Mouse (Mus musculus) embryonic facial prominence, embryonic 15.5 days (tissue): Measurements from ENCODE around the gene Arrdc5. TPM values are rescaled to one million over a fixed set of nuclear protein-coding genes. Genes with fewer than 3 reads are reported as not detected.
"Not testable (repeated sequence)": the region's sequence is repeated elsewhere in the genome, so short reads cannot be mapped to it uniquely, and the experiment has no call there.

Experiments
- ATAC-seq: fragments of 200-750 bp; cut with Nextera tagmentation; 2 replicates; pipeline ENCODE4 v1.8.0; 2017; ENCODE audit warnings: low read depth, moderate TSS enrichment; ENCODE audit not compliant: insufficient number of reproducible peaks, low FRiP score, low TSS enrichment
- H3K27ac ChIP-seq: fragments of 300-500 bp; sonication (generic); replicated peaks from 2 replicates; pipeline ENCODE4 v1.5.1; 2015; ENCODE audit warnings: mild to moderate bottlenecking, inconsistent platforms
- H3K27me3 ChIP-seq: fragments of 300-500 bp; sonication (generic); 2 replicates; pipeline ENCODE4 v1.6.1; 2015; ENCODE audit warnings: inconsistent platforms
- H3K36me3 ChIP-seq: fragments of 300-500 bp; sonication (generic); 2 replicates; pipeline ENCODE4 v1.6.1; 2015; ENCODE audit warnings: mild to moderate bottlenecking, inconsistent platforms
- H3K4me1 ChIP-seq: fragments of 300-500 bp; sonication (generic); 2 replicates; pipeline ENCODE4 v1.6.1; 2015; ENCODE audit warnings: inconsistent platforms
- H3K4me2 ChIP-seq: fragments of 300-500 bp; sonication (generic); replicated peaks from 2 replicates; pipeline ENCODE4 v1.6.1; 2015; ENCODE audit warnings: mild to moderate bottlenecking, inconsistent platforms
- H3K4me3 ChIP-seq: fragments of 300-500 bp; sonication (generic); replicated peaks from 2 replicates; pipeline ENCODE4 v1.5.1; 2015; ENCODE audit warnings: mild to moderate bottlenecking, inconsistent platforms
- H3K9ac ChIP-seq: fragments of 300-500 bp; sonication (generic); 2 replicates; pipeline ENCODE4 v1.6.1; 2015; ENCODE audit warnings: inconsistent platforms
- H3K9me3 ChIP-seq: fragments of 300-500 bp; sonication (generic); replicated peaks from 2 replicates; pipeline ENCODE4 v1.6.1; 2016; ENCODE audit warnings: inconsistent platforms
- WGBS: fragments of 180-500 bp; shearing (Covaris S2); methylation state at CpG from one replicate; pipeline ENCODE4 v1.1.7; 2015; 5-methylcytosine and 5-hydroxymethylcytosine counted together
- polyA plus RNA-seq: library from polyadenylated mRNA; unstranded; fragments of >200 nt; fragmentation: Nextera tagmentation; extraction: Ambion mirVana; gene quantifications from 2 replicates; pipeline ENCODE4 v1.2.1, GENCODE M21; 2015

The Arrdc5 gene
- polyA plus RNA-seq, 1 experiment from 2014 or later = not detected

DNA sequence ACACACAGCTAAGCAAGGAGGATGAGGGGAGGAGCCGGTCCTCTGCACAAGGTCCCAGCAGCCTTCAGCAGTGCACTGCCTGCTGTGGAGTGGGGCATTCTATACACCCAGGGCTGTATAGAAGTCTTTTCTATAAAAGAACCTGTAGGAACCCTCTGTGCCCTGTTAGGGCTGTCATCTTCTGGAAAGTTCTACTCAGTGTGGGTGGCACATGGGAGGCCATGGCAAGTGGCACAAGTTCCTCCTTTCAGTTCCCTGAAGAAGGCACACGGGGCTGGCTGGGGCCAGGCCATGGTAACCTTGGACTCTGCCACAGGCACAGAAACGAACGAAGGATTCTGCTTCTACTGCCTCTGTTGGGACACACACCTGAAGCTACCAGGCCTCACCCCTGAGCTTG, 35.1 kb downstream of the Arrdc5 start:
- Histone ChIP-seq H3K9ac (no peak overlapping the region), H3K4me2 (no peak overlapping the region), H3K27ac (no peak overlapping the region), H3K36me3 (peaks cover 32% of the 10 kb centered on the region), H3K4me1 (peaks cover 41% of the 10 kb centered on the region), H3K9me3 (no peaks in the 10 kb centered on the region), H3K27me3 (no peaks in the 10 kb centered on the region), H3K4me3 (no peak overlapping the region)
- ATAC-seq = no peak
- WGBS = 88% methylated on average over 4 of the region's 4 CpGs

GRCm38 (mm10) chr17:56264020-56264419, 36.1 kb downstream of the Arrdc5 start:
- no peak overlapping the region for H3K27ac ChIP-seq
- ATAC-seq = peak; percentile 45; the same call in 1 of the 2 replicates
- H3K9me3 ChIP-seq = no peaks in the 10 kb centered on the region
- H3K36me3 ChIP-seq = peaks cover 42% of the 10 kb centered on the region
- no peaks in the 10 kb centered on the region for H3K27me3 ChIP-seq
- H3K9ac ChIP-seq = no peak overlapping the region
- H3K4me2 ChIP-seq = no peak overlapping the region
- H3K4me3 ChIP-seq = no peak overlapping the region
- peaks cover 45% of the 10 kb centered on the region for H3K4me1 ChIP-seq
- WGBS = 24% methylated on average over 8 of the region's 8 CpGs

GRCm38 (mm10) chr17:56262645-56263094, 37.4 kb downstream of the Arrdc5 start:
- Histone ChIP-seq H3K4me1 (peaks cover 54% of the 10 kb centered on the region), H3K9me3 (no peaks in the 10 kb centered on the region), H3K36me3 (peaks cover 53% of the 10 kb centered on the region), H3K4me2 (no peak overlapping the region), H3K4me3 (no peak overlapping the region), H3K9ac (no peak overlapping the region), H3K27ac (peak overlapping the region; percentile 6; the same call in 1 of the 2 replicates), H3K27me3 (no peaks in the 10 kb centered on the region)
- WGBS = 72% methylated on average over 3 of the region's 3 CpGs
- no peak for ATAC-seq

DNA sequence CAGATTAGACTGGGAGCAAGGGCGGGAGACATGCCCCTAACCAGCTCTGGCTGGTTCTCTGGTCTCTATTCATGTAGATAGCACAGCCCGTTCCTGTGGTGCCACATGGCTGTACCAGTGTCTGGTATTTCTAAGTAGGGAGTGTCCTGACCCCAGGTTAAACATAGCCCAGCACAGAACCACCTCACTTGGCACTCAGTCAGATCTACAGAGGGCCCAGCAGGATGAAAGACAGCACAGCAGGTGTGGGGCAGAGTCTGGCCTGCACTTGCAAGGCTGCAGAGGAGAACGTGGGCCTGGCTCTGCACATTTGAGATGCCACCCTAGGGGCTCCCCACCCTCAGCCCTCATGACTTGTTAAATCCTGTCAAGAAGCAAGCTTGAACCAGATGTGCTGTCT, 38.9 kb downstream of the Arrdc5 start:
- H3K9me3 ChIP-seq = no peaks in the 10 kb centered on the region
- H3K27ac ChIP-seq = peak overlapping the region; percentile 40; the same call in 1 of the 2 replicates
- peaks cover 53% of the 10 kb centered on the region for H3K36me3 ChIP-seq
- 45% methylated on average over 3 of the region's 3 CpGs for WGBS
- H3K9ac ChIP-seq = no peak overlapping the region
- no peak for ATAC-seq
- H3K27me3 ChIP-seq = no peaks in the 10 kb centered on the region
- no peak overlapping the region for H3K4me2 ChIP-seq
- H3K4me1 ChIP-seq = peaks cover 57% of the 10 kb centered on the region
- no peak overlapping the region for H3K4me3 ChIP-seq

- Histone ChIP-seq H3K27me3 (no peaks in the 10 kb centered on the region), H3K4me3 (peak overlapping the region; percentile 3; the same call in 1 of the 2 replicates), H3K9ac (no peak overlapping the region), H3K27ac (0 out of 2 replicates have a peak overlapping the region, but pooled peaks have one; percentile 11), H3K36me3 (peaks cover 50% of the 10 kb centered on the region), H3K4me1 (peaks cover 66% of the 10 kb centered on the region), H3K9me3 (no peaks in the 10 kb centered on the region), H3K4me2 (peak overlapping the region; percentile 97)
- 84% methylated on average over 10 of the region's 10 CpGs for WGBS
- ATAC-seq = no peak
These were observed 40.6 kb downstream of the Arrdc5 start for GRCm38 (mm10) chr17:56259301-56260037.

GRCm38 (mm10) chr17:56258812-56259211, 41.3 kb downstream of the Arrdc5 start:
- H3K9ac ChIP-seq, H3K27ac ChIP-seq, H3K9me3 ChIP-seq, ATAC-seq, H3K27me3 ChIP-seq: not testable (repeated sequence)
- H3K36me3 ChIP-seq = peaks cover 50% of the 10 kb centered on the region
- peaks cover 66% of the 10 kb centered on the region for H3K4me1 ChIP-seq
- H3K4me2 ChIP-seq = peak overlapping the region; percentile 97
- 0 out of 2 replicates have a peak overlapping the region, but pooled peaks have one; percentile 3 for H3K4me3 ChIP-seq
- 83% methylated on average over 2 of the region's 2 CpGs for WGBS

DNA sequence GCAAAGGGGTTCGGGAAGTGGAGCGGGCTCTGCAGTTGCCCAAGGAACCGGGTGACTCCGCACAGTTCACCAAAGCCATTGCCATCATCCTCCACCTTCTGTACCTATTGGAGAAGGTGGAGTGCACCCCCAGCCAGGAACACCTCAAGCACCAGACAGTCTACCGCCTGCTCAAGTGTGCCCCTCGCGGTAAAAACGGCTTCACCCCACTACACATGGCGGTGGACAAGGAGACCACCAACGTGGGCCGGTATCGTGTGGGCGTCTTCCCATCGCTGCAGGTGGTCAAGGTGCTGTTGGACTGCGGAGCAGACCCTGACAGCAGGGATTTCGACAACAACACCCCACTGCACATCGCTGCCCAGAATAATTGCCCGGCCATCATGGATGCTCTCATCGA, 41.8 kb downstream of the Arrdc5 start:
- H3K4me3 ChIP-seq = peak overlapping the region; percentile 69; the same call in 1 of the 2 replicates
- H3K36me3 ChIP-seq = peaks cover 49% of the 10 kb centered on the region
- not testable (repeated sequence) for H3K27ac ChIP-seq, H3K9me3 ChIP-seq, H3K27me3 ChIP-seq, ATAC-seq, H3K9ac ChIP-seq
- peaks cover 66% of the 10 kb centered on the region for H3K4me1 ChIP-seq
- WGBS = 92% methylated on average over 19 of the region's 19 CpGs
- peak overlapping the region; percentile 97 for H3K4me2 ChIP-seq

DNA sequence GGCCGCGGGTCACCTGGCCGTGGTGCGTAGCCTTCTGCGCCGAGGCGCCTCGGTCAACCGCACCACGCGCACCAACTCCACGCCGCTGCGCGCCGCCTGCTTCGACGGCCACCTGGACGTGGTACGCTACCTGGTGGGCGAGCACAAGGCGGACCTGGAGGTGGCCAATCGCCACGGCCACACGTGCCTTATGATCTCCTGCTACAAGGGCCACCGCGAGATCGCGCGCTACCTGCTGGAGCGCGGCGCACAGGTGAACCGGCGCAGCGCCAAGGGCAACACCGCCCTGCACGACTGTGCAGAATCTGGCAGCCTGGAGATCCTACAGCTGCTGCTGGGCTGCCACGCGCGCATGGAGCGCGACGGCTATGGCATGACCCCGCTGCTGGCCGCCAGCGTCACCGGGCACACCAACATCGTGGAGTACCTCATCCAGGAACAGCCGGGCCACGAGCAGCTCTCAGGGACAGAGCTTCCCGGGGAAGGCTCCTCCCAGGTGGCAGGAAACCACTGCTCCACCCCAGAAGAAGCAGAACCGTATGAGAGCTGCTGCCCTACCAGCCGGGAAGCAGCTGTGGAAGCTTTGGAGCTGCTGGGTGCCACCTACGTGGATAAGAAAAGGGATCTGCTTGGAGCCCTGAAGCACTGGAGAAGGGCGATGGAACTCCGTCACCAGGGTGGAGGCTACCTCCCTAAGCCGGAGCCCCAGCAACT, 42.7 kb downstream of the Arrdc5 start:
- Histone ChIP-seq H3K36me3 (peaks cover 42% of the 10 kb centered on the region), H3K9ac (peak overlapping the region; percentile 50), H3K4me2 (peak overlapping the region; percentile 97), H3K27me3 (no peaks in the 10 kb centered on the region), H3K9me3 (no peaks in the 10 kb centered on the region), H3K4me3 (peak overlapping the region; percentile 69), H3K27ac (0 out of 2 replicates have a peak overlapping the region, but pooled peaks have one; percentile 58), H3K4me1 (peaks cover 61% of the 10 kb centered on the region)
- ATAC-seq = no peak
- 8% methylated on average over 58 of the region's 58 CpGs for WGBS

GRCm38 (mm10) chr17:56256239-56256881, 43.7 kb downstream of the Arrdc5 start, which contains the start of gene Fem1a:
Gene Fem1a (plus strand): TSS chr17:56256810.
- H3K4me1 ChIP-seq = peaks cover 53% of the 10 kb centered on the region
- peak within 1 kb of the TSS; percentile 50 for H3K9ac ChIP-seq
- whole genome bisulfite sequencing = under 1% methylated on average over 28 of the region's 28 CpGs
- peak within 1 kb of the TSS; percentile 95 for H3K27ac ChIP-seq
- H3K9me3 ChIP-seq = no peaks in the 10 kb centered on the region
- peak within 1 kb of the TSS; percentile 69 for H3K4me3 ChIP-seq
- peaks cover 34% of the 10 kb centered on the region for H3K36me3 ChIP-seq
- no peaks in the 10 kb centered on the region for H3K27me3 ChIP-seq
- ATAC-seq = peak; percentile 90
- peak within 1 kb of the TSS; percentile 97 for H3K4me2 ChIP-seq

GRCm38 (mm10) chr17:56255863-56256238, 44.2 kb downstream of the Arrdc5 start:
- under 1% methylated on average over 32 of the region's 32 CpGs for WGBS
- Histone ChIP-seq H3K4me3 (peak overlapping the region; percentile 69), H3K36me3 (peaks cover 29% of the 10 kb centered on the region), H3K4me2 (peak overlapping the region; percentile 65), H3K4me1 (peaks cover 51% of the 10 kb centered on the region), H3K9me3 (no peaks in the 10 kb centered on the region), H3K9ac (peak overlapping the region; percentile 24), H3K27ac (peak overlapping the region; percentile 95), H3K27me3 (no peaks in the 10 kb centered on the region)
- peak; percentile 92 for ATAC-seq

- Histone ChIP-seq H3K4me3 (peak overlapping the region; percentile 69), H3K27ac (peak overlapping the region; percentile 77), H3K4me1 (peaks cover 47% of the 10 kb centered on the region), H3K4me2 (peak overlapping the region; percentile 65), H3K9ac (no peak overlapping the region), H3K36me3 (peaks cover 25% of the 10 kb centered on the region), H3K27me3 (no peaks in the 10 kb centered on the region), H3K9me3 (no peaks in the 10 kb centered on the region)
- ATAC-seq = no peak
- 17% methylated on average over 9 of the region's 9 CpGs for WGBS
These were observed 44.7 kb downstream of the Arrdc5 start for GRCm38 (mm10) chr17:56255429-56255828.
